Mouse (Mus musculus) layer of hippocampus, postnatal 14 days (tissue): ENCODE results near the gene Stat4. TPM values are rescaled to one million over a fixed set of nuclear protein-coding genes. Genes with fewer than 3 reads are reported as not detected.
"Not testable (repeated sequence)": the region's sequence is repeated elsewhere in the genome, so short reads cannot be mapped to it uniquely, and the experiment has no call there.

Experiments used
- DNase-seq, 2 experiments: peaks; one replicate each; pipeline ENCODE4 v3.0.0; 2021 to 2022; ENCODE audit warnings: low spot score in 2 of 2, mixed read lengths in 1 of 2
- total RNA-seq, 2 experiments: library from RNA; stranded (reverse); gene quantifications; 2 replicates each; pipeline ENCODE4 v1.2.3; 2021

Stat4 gene
- total RNA-seq, 2 experiments from 2014 or later = 0.55 to 0.81 TPM

- no peak for DNase-seq
These were observed 41.7 kb downstream of the Stat4 start for GRCm38 (mm10) chr1:52028686-52029085.

GRCm38 (mm10) chr1:52034816-52035752 is 48.1 kb downstream of the Stat4 start:
- DNase-seq = no peak

GRCm38 (mm10) chr1:52039151-52039550 is 52.2 kb downstream of the Stat4 start:
- DNase-seq = peak in 1 of 2 experiments; percentile 4

GRCm38 (mm10) chr1:52039626-52040025 is 52.7 kb downstream of the Stat4 start:
- DNase-seq = no peak

GRCm38 (mm10) chr1:52040366-52041061 is 53.6 kb downstream of the Stat4 start:
- no peak for DNase-seq

GRCm38 (mm10) chr1:52043191-52043590 is 56.2 kb downstream of the Stat4 start:
- DNase-seq = no peak

- DNase-seq = not testable (repeated sequence)
These were observed 59.9 kb downstream of the Stat4 start for GRCm38 (mm10) chr1:52046891-52047290.

GRCm38 (mm10) chr1:52048711-52049110 is 61.8 kb downstream of the Stat4 start:
- DNase-seq = no peak

GRCm38 (mm10) chr1:52049827-52050226 is 62.9 kb downstream of the Stat4 start:
- no peak for DNase-seq

- no peak for DNase-seq
These were observed 64.6 kb downstream of the Stat4 start for GRCm38 (mm10) chr1:52051542-52051941.

GRCm38 (mm10) chr1:52052910-52053309 is 66.0 kb downstream of the Stat4 start:
- no peak for DNase-seq

GRCm38 (mm10) chr1:52055947-52056346 is 69.0 kb downstream of the Stat4 start:
- no peak for DNase-seq

- DNase-seq = no peak
These were observed 70.2 kb downstream of the Stat4 start for GRCm38 (mm10) chr1:52057153-52057552.

- no peak for DNase-seq
These were observed 79.3 kb downstream of the Stat4 start for GRCm38 (mm10) chr1:52066276-52066675.

- no peak for DNase-seq
These were observed 79.7 kb downstream of the Stat4 start for GRCm38 (mm10) chr1:52066694-52067093.

- no peak for DNase-seq
These were observed 92.9 kb downstream of the Stat4 start for GRCm38 (mm10) chr1:52079724-52080367.

- DNase-seq = no peak
These were observed 93.4 kb downstream of the Stat4 start for GRCm38 (mm10) chr1:52080375-52080774.

GRCm38 (mm10) chr1:52086236-52086635 is 99.3 kb downstream of the Stat4 start:
- DNase-seq = peak in 1 of 2 experiments; percentile 10

- no peak for DNase-seq
These were observed 100.2 kb downstream of the Stat4 start for GRCm38 (mm10) chr1:52087128-52087527.

- no peak for DNase-seq
These were observed 101.7 kb downstream of the Stat4 start for GRCm38 (mm10) chr1:52088634-52089033.

GRCm38 (mm10) chr1:52098618-52099232 is 111.8 kb downstream of the Stat4 start:
- DNase-seq = peak in 1 of 2 experiments; percentile 64
